Mouse (Mus musculus) lung, embryonic 16.5 days (tissue): Measurements from ENCODE around the gene Hba-x. TPM values are rescaled to one million over a fixed set of nuclear protein-coding genes. Genes with fewer than 3 reads are reported as not detected.

ENCODE experiments used
- ATAC-seq: fragments of 200-750 bp; cut with Nextera tagmentation; 2 replicates; pipeline ENCODE4 v1.8.0; 2017; ENCODE audit warnings: low read depth, mild to moderate bottlenecking, moderate library complexity
- H3K27ac ChIP-seq: fragments of 300-500 bp; sonication (generic); 2 replicates; pipeline ENCODE4 v1.5.1; 2014; ENCODE audit warnings: mild to moderate bottlenecking, control low read depth, low read length
- H3K27me3 ChIP-seq: fragments of 300-500 bp; sonication (generic); 2 replicates; pipeline ENCODE4 v1.6.1; 2014; ENCODE audit warnings: low read depth, low read length, mixed read lengths; ENCODE audit not compliant: control insufficient read depth, insufficient read depth
- H3K36me3 ChIP-seq: fragments of 300-500 bp; sonication (generic); 2 replicates; pipeline ENCODE4 v1.6.1; 2014; ENCODE audit warnings: low read length; ENCODE audit not compliant: control insufficient read depth, insufficient read depth
- H3K4me1 ChIP-seq: fragments of 300-500 bp; sonication (generic); replicated peaks from 2 replicates; pipeline ENCODE4 v1.6.1; 2014; ENCODE audit warnings: low read length, mixed read lengths; ENCODE audit not compliant: control insufficient read depth, insufficient read depth
- H3K4me2 ChIP-seq: fragments of 300-500 bp; sonication (generic); 2 replicates; pipeline ENCODE4 v1.6.1; 2014; ENCODE audit warnings: low read depth, low read length, control low read depth
- H3K4me3 ChIP-seq: fragments of 300-500 bp; sonication (generic); 2 replicates; pipeline ENCODE4 v1.5.1; 2014; ENCODE audit warnings: mild to moderate bottlenecking, low read length, control low read depth
- H3K9ac ChIP-seq: fragments of 300-500 bp; sonication (generic); 2 replicates; pipeline ENCODE4 v1.6.1; 2014; ENCODE audit warnings: low read length, control low read depth
- H3K9me3 ChIP-seq: fragments of 300-500 bp; sonication (generic); 2 replicates; pipeline ENCODE4 v1.6.1; 2016; ENCODE audit warnings: low read length; ENCODE audit not compliant: control insufficient read depth
- WGBS: fragments of 180-500 bp; shearing (Covaris S2); extraction: QIAGEN DNeasy Blood & Tissue Kit; methylation state at CpG from one replicate; pipeline ENCODE4 v1.1.7; 2014; 5-methylcytosine and 5-hydroxymethylcytosine counted together
- polyA plus RNA-seq: library from polyadenylated mRNA; unstranded; fragments of >200 nt; fragmentation: Nextera tagmentation; extraction: Ambion mirVana; gene quantifications from 2 replicates; pipeline ENCODE4 v1.2.1, GENCODE M21; 2015

The Hba-x gene
- polyA plus RNA-seq, 1 experiment from 2014 or later, result 68.2 TPM

- Histone ChIP-seq H3K4me1 (peaks cover 9% of the 10 kb centered on the region), H3K4me3 (no peak overlapping the region), H3K4me2 (no peak overlapping the region), H3K27me3 (no peaks in the 10 kb centered on the region), H3K27ac (peak overlapping the region; percentile 44; the same call in 1 of the 2 replicates), H3K9me3 (no peaks in the 10 kb centered on the region), H3K36me3 (peaks cover 34% of the 10 kb centered on the region), H3K9ac (no peak overlapping the region)
- ATAC-seq, result peak; percentile 73
- WGBS, result 34% methylated on average over 3 of the region's 3 CpGs
These were observed 40.6 kb upstream of the Hba-x start for GRCm38 (mm10) chr11:32235646-32236045.

DNA sequence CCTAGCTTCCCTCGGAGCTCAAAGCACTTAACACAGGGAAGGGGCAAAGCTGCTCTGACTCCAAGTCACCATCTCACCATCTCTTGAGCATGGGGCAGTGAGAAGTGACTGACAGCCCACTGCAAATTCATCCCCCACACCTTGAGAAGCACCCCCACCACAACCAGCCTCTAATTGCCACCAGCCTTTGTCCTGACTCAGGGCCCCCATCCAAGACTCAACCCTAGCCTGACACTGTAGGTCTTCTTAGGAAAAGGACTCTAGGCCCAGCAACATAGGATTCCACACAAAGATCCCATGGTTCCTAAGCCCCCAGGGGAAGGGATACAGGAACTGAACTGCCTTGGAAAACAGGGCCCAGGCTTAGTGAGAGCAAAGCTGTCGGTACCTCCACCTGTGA, 40.1 kb upstream of the Hba-x start:
- peaks cover 33% of the 10 kb centered on the region for H3K36me3 ChIP-seq
- H3K4me2 ChIP-seq, result no peak overlapping the region
- H3K27me3 ChIP-seq, result no peaks in the 10 kb centered on the region
- no peak for ATAC-seq
- WGBS, result 66% methylated on average over 2 of the region's 2 CpGs
- H3K4me3 ChIP-seq, result no peak overlapping the region
- peaks cover 9% of the 10 kb centered on the region for H3K4me1 ChIP-seq
- no peaks in the 10 kb centered on the region for H3K9me3 ChIP-seq
- no peak overlapping the region for H3K27ac ChIP-seq
- H3K9ac ChIP-seq, result no peak overlapping the region

DNA sequence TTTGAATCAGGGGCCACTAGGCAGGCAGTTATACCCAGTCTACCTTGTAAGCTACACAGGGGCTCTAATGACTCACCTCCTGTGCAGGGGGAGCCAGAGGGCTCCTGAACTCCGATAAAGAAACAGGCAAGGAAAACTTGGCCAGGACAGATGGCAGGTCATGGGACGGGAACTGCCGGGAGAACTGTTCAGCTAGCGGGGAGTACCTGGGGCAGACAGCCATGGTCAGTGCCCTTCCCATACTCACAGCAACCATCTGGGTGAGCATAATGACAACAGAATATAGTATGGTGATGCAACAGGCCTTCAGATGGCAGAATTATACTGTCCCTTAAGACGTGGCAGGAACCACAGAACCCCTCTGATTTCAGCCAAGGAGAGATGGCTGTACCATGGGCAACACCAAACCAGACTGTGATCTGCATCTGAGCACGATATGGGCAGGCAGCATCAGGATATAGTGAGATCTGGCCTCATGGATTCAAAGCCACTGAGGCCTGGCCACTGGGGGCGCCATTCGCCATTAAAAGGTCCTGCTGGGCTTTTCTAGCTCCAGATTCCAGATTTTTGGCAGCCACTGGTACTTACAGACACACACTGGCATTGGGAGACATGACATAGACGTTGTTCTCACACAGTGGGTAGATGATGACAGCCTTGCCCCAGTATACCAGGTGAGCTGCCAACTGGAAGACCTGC, 39.3 kb upstream of the Hba-x start:
- 57% methylated on average over 9 of the region's 9 CpGs for WGBS

DNA sequence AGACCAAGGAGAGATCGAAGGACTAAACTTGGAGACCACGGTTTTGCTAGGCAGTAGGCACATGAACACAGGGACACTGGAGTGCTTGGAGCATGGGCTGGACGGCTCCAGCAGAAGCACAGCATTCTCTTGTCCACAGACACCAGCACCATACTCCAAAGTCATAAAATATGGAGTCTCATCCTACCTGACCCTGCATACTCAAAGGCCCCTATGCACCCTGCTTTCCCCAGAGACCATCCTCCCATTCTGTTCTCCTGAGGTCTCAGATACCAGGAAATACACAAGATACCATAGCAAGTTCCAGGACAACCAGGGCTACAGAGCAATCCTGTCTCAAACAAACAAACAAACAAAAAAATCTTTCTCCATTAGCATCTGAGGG, 38.8 kb upstream of the Hba-x start:
- Histone ChIP-seq H3K9ac (no peak overlapping the region), H3K27ac (no peak overlapping the region), H3K4me3 (no peak overlapping the region), H3K9me3 (no peaks in the 10 kb centered on the region), H3K4me1 (peaks cover 9% of the 10 kb centered on the region), H3K4me2 (no peak overlapping the region), H3K36me3 (peaks cover 25% of the 10 kb centered on the region), H3K27me3 (no peaks in the 10 kb centered on the region)
- whole genome bisulfite sequencing, result 89% methylated on average over 3 of the region's 3 CpGs
- no peak for ATAC-seq

More for the DNA sequence above, 39.3 kb upstream of the Hba-x start:
- Histone ChIP-seq H3K4me2 (no peak overlapping the region), H3K36me3 (peaks cover 29% of the 10 kb centered on the region), H3K4me1 (peaks cover 9% of the 10 kb centered on the region), H3K27me3 (no peaks in the 10 kb centered on the region), H3K4me3 (no peak overlapping the region), H3K9ac (no peak overlapping the region), H3K9me3 (no peaks in the 10 kb centered on the region), H3K27ac (no peak overlapping the region)
- ATAC-seq, result no peak

GRCm38 (mm10) chr11:32238093-32238860, 37.9 kb upstream of the Hba-x start:
- H3K27me3 ChIP-seq, result no peaks in the 10 kb centered on the region
- ATAC-seq, result 0 out of 2 replicates have a peak, but pooled peaks have one; percentile 37
- H3K9ac ChIP-seq, result no peak overlapping the region
- no peak overlapping the region for H3K27ac ChIP-seq
- peaks cover 21% of the 10 kb centered on the region for H3K36me3 ChIP-seq
- H3K4me3 ChIP-seq, result no peak overlapping the region
- 68% methylated on average over 5 of the region's 5 CpGs for WGBS
- no peak overlapping the region for H3K4me2 ChIP-seq
- no peaks in the 10 kb centered on the region for H3K9me3 ChIP-seq
- peaks cover 9% of the 10 kb centered on the region for H3K4me1 ChIP-seq

DNA sequence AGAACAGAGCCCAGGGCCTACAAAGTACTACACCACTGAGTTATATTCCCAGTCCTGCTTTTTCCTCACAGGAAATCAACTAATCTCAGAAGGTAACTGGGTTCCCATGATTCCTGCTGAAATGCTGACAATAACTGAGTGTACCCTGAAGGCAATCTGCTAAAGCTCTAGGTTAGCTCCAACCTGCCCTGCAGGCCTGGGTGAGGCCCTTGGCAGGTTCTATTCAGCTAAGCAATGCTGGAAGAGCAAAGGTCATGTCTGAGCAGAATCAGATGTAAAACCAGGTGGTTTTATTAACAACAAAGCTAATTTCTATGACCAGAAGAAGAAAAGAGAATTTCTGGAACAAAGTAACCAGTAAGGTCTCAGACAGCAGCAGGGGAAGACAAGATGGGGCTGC, 34.8 kb upstream of the Hba-x start:
- Histone ChIP-seq H3K9me3 (no peaks in the 10 kb centered on the region), H3K4me1 (no peaks in the 10 kb centered on the region; the same call in 1 of the 2 replicates), H3K36me3 (peaks cover 14% of the 10 kb centered on the region), H3K4me3 (no peak overlapping the region), H3K4me2 (no peak overlapping the region), H3K9ac (no peak overlapping the region), H3K27ac (no peak overlapping the region), H3K27me3 (no peaks in the 10 kb centered on the region)
- ATAC-seq, result no peak

- Histone ChIP-seq H3K27me3 (no peaks in the 10 kb centered on the region), H3K9ac (no peak overlapping the region), H3K4me2 (no peak overlapping the region), H3K9me3 (no peaks in the 10 kb centered on the region), H3K4me1 (no peaks in the 10 kb centered on the region), H3K27ac (no peak overlapping the region), H3K36me3 (peaks cover 11% of the 10 kb centered on the region), H3K4me3 (no peak overlapping the region)
- no peak for ATAC-seq
- WGBS, result 86% methylated on average over 3 of the region's 3 CpGs
These were observed 34.0 kb upstream of the Hba-x start for GRCm38 (mm10) chr11:32242209-32242608.

GRCm38 (mm10) chr11:32243205-32243955, 32.8 kb upstream of the Hba-x start:
- no peaks in the 10 kb centered on the region for H3K4me1 ChIP-seq
- H3K4me2 ChIP-seq, result no peak overlapping the region
- peak; percentile 69; the same call in 1 of the 2 replicates for ATAC-seq
- H3K36me3 ChIP-seq, result peaks cover 11% of the 10 kb centered on the region
- H3K9me3 ChIP-seq, result no peaks in the 10 kb centered on the region
- no peaks in the 10 kb centered on the region for H3K27me3 ChIP-seq
- H3K9ac ChIP-seq, result no peak overlapping the region
- 63% methylated on average over 7 of the region's 7 CpGs for WGBS
- H3K27ac ChIP-seq, result peak overlapping the region; percentile 33; the same call in 1 of the 2 replicates
- no peak overlapping the region for H3K4me3 ChIP-seq

GRCm38 (mm10) chr11:32244064-32244463, 32.1 kb upstream of the Hba-x start:
- Histone ChIP-seq H3K36me3 (peaks cover 11% of the 10 kb centered on the region), H3K4me3 (no peak overlapping the region), H3K27ac (no peak overlapping the region), H3K4me2 (no peak overlapping the region), H3K27me3 (no peaks in the 10 kb centered on the region), H3K9me3 (no peaks in the 10 kb centered on the region), H3K9ac (no peak overlapping the region), H3K4me1 (no peaks in the 10 kb centered on the region)
- no peak for ATAC-seq
- WGBS, result 61% methylated on average over 3 of the region's 3 CpGs
